Mouse (Mus musculus) regulatory T cell (primary cell): ENCODE measurements around the gene Mrps27.

Experiments used
- in situ Hi-C: fragments of 300-600 bp; cut with MboI, MseI; formaldehyde crosslinking; loops from one replicate; pipeline ENCODE4 v1.15.1; 2025; ENCODE audit warnings: high pct_unique_total_duplicates

The Mrps27 gene

DNA sequence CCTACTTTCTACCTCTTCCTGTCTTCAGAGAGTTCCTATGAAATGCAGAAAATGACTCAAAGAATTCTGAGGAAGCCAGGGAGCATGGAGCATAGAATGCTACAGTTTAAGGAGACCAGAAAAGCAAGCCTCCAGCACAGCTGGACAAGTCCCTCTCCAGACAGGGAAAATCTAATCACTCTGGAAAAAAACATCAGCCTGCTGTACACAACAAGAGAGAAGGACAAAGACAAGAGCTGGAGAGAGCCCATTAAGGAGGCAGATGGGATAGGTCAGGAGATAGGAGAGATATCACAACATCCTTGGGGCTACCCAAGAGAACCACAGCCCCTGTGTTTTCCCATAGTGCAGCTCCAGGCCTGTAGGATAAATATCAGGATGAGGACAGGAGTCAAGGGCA, 92.5 kb downstream of the Mrps27 start:
- in situ Hi-C loops = no loop called here

DNA sequence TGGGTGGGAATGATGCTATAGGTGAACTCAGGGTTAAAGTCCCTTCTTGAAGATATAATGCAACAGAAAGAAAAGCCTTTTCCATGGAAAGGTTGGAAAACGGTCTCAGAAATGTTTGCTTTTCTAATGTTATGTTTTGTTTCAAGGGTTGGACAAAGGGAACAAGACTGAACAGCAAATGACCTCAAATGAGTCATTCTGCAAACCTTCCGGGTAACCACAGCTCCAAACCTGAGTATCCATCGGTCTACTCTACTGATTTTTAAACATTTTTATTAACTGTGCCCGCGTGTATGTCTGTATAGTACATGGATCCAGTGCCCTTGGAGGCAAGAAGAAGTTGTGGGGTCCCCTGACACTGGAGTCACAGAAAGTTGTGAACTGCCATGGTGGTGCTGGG, 94.8 kb downstream of the Mrps27 start:
- in situ Hi-C loops = no loop called here

DNA sequence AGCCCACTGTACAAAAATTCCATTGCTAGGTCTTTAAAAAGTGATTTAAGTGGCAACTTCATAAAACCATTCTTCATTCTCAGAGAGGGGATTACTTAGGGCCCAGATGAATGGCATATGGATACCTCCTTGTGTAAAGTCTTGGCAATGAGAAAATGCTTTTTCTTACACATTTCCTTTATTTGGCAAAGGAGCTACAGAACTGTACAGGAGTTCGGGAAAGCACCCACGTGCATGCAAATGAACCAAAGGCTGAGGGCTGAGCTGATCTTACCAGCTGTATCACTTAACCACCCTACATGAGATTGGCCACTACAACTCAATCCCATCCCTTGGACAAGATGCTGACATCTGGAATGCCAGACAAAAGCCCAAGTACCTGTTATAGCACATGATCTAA, 95.6 kb downstream of the Mrps27 start:
- in situ Hi-C loops = no loop called here

DNA sequence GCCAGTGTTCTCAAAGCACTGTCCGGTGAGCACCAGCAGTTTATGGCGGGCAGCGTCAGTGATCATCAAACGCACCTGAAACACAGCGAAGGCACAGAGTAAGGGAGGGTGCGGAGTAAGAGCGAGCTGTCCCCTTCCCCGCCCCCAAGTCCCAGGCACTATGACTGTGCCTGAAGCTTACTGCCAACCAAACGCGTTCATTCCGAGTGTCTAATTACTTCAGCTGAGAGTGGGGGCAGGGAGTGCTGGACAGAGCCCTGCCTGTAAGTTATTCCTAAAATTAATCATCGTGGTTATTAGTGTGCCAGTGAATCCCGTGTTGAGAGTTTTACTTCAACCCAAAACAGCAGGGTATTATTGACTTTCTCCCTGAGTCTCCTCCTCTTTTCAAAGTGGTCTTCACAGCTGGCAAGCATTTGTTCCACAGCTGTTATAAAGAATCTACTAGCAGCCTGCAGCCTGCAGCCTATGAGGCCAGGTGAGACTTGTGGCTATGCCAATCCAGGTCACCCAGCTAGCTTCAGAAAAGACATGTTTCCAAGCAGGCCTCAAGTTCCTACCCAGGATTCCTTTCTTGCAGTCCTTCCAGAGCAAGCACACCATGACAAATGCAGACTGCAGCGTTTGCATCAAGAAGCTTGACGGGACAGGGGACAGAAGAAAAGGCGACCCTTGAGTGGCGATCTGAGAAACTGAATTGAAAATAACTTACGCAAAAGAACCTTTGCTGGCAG, 97.3 kb downstream of the Mrps27 start:
- in situ Hi-C loops = no loop called here

DNA sequence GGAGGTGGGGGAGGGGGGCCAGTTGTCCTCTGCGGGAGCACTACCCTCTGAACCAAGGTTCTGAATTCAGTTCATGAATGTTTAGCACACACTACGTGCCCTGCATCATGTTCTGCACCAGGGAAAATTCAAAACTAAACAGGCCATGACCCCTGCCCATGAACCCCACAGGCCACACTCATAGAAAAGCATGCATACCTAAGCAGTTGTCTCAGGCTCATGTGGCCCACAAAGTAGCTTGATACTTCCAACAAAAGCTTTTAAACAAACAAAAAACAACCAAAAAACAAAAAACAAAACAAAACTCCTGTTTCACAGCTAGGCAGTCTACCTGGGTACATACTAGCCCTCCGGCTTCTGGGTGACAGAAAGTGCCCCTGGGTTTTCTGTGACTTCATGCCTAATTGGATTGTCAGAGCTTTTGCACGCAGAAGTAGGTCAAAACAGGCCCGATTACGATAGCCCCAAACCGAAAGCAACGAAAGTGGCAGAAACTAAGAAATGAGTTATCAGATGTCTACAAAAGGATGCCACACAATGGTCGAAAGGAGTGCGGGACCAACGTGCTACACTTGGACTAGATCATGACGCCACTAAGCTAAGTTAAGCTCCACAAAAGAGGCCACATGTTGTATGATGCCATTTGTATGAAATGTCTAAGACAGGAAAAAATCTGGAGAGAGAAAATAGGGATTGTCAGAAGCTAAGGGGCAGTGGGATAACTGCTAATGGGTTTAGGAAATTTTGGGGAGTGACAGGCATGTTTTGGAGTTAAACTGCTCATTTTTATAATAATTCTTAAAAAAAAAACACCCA, 98.1 kb downstream of the Mrps27 start:
- in situ Hi-C loops = no loop called here

DNA sequence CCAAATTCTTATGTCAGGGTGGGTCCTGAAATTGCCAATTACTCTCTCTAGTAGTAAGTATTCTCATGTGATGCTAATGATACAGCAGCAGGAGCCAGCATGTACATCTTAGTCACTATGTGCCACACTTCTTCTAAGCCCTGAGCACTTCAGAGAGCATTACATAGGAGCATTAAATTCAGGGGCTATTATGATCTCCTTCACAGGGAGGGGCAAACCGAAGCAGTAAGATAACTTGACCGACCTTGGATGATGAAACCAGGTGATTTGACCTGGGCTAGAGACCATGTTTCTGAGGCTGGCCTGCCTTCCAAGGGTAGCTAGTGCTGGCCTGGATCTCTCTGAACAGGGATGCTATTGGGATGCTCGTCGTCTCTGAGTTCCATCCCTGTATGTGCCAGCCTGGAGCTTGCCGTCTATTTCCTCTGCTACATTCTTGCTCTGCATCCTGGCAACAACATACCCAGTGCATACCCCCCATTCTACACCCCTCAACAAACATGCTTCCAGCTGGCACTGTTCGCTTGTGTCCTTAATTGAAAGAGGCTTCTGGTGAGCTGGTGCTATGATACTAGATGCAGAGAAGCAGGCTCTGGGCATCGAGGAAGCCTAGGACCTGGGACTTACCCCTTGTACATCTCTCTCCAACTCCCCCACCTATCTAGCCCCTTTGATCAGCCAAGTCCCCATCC, 99.0 kb downstream of the Mrps27 start:
- in situ Hi-C loops = no loop called here

DNA sequence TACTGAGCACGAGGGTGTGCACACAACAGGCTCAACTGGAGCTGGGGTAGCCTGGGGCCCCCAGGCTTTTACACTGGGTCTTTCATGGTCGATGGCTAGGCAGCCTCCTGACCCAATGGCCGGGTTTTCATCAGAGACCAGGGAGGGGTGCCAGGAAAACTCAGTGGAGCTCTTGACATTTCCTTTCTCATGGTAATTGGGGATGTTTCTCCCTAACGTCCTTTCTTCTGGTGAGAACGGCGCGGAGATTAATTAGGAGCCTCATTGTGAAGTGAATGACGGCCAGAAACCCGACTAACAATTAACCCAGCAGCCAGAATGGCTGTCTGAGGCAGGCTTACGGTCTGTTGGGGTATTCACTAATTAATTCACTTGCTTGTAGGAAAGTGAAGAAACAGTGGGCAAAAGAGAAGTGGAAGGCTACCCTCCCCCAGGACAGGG, 99.9 kb downstream of the Mrps27 start:
- in situ Hi-C loops = no loop called here

DNA sequence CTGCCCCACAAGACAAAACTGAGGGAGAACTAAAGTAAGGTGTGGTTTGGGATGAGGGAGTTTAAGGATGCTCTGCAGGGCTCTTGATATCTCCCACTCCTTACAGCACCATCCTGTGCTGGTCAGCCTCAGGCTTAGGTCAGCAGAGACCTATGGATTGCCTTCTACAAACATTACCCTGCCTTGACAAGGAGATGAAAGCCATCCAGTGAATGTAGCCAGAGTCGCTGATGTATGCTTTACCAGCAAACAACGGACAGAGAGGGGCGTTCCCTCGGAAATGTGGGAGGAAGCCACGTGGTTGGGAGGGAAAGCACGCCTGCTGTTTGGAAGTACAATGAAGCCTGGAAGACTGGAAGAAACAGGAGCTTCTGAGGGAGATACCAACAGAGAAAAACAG, 100.3 kb downstream of the Mrps27 start:
- in situ Hi-C loops = no loop called here

DNA sequence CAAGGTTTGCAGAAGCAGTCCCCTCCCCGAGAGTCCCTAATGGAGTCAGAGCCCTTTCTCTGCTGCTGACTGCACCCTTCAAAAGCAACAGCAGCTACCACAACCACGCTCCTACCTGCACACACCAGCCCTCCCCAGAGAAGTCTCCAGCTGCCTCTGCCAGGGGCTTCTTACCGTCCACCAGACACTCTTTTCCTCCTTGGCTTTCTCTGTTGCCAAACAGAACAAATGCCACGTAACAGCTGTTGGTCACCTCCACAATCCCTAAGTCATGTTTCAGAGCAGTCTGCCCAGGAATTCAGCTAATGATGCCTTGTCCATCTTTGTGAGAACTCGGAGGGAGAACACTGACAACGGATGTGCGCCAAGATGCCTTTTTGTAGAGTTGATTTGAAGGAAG, 102.4 kb downstream of the Mrps27 start:
- in situ Hi-C loops = no loop called here

DNA sequence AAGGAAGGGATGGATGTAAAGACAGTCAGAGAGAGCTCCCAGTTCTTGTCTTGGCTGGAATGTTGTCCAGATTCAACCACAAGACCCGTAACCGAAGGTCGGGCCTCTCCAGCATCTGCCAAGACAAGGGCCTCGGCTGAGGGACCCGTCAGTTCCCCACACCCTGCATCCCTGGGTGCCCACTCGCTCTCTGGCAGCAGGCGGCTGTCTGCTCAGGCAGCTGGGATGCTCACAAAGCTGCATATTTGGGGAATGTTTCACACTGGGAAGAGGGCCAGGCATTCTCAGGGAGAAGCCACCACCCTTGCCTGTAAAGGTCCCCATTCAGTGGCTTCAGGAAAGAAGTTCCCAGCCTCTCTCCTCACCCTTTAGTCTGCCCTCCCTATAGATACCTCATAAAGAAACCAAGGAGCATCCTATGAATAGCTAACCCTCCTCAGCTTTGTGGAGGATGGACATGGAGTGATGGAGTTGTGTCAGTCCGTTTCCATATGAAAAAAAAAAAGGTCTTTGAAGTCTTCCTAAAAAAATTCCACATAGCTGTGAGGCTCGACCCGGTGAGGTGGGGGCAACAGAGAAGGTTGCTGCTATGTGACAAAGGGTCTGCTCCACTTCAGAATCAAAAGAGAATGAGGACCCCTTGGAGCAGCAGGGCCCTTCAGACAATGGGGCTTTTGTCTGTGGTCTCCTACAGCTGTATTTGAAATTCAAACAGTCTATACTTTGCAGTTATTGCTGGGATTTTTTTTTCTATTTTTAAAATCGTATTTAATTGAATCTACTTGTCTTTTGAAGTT, 103.0 kb downstream of the Mrps27 start:
- in situ Hi-C loops = no loop called here

DNA sequence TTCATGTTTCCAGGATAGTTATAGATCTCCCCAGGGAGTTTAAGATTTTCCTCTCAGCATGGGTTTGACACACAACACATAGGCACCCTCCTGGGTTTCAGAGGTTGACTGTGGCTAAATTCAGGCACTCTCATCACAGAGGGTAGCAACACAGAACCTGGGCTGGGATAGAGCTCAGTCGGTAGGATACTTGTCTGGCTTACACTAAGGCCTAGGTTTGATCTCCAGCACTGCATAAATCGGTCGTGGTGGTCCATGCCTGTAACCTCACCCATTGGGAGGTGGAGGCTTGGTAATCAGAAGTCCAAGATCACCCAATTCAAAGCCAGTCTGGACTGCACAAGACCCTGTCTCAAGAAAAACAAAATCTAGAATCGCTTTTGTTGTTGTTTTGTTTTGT, 103.7 kb downstream of the Mrps27 start:
- in situ Hi-C loops = no loop called here

DNA sequence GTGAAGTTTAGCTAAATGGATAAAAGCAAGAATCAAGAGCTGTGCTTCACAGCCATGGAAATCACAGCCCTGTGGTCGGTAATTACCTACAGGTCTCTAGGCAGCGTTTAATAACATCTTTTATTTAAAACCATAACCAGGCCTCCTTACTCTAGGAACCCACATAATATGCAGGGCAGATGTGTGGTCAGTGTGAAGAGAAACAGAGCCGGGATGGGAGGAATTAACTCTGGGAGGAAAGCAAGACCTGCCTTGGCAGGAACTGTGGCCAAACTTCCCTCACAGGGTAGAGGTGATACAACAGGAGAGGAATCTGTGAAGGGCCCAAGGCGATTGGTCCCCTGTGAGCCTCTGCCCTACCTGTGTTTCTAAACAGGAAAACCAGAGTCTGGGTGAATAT, 105.0 kb downstream of the Mrps27 start:
- in situ Hi-C loops = no loop called here

DNA sequence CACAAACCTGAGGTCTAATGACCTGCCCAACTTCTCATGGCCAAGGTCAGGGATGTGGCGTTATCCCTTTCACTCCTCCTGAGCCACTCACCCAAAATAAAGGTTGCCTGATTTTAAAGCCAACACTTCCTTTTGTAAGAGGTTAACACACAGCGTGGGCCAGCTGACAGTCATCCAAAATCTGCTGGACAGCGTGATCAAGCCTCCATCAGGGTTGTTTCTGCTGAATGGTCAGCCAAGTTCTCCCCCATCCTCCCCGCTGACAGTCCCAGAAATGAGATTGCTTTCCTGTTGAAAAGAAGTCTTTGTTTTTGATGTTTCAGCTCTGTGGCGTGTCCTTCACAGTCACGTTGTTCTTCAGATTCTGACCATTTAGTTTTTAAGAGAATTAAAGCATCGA, 106.2 kb downstream of the Mrps27 start:
- in situ Hi-C loops = no loop called here

DNA sequence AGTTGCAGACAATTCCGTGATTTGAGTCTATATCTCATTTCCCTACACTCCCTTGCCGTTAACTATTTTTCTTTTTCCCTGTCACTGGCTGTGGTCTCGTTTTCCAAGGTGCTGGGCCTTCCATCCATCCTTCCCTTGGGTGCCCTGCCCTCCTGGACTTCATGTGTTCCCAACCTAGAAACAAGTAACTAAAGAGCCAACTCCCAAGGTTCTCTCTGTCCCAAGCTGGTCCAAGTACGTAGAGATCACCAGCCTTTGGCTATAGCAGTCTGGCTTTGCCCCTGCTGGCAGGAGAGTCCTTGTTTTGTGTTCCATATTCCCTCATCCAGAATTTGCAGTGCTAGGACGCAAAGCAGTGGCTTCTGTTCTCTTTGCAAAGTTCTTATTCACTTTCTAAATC, 106.7 kb downstream of the Mrps27 start:
- in situ Hi-C loops = no loop called here

DNA sequence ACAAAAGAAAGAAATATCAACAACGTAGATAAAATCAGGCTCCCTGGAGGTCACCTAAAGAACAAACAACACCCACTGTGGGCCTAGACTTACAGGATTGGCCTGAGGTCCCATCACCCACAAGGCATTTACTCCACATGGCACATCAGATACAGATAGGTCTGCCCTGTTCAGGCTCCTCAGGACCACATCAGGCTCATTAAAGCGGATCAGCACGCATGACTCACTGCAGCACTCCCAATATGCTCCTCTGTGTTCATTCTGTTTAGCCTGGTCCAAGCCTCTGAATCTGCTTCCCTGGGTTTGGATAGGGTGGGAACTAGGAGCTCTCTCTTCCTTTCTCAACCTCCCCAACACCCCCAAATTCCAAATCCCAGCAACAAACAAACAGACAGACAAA, 107.9 kb downstream of the Mrps27 start:
- in situ Hi-C loops = no loop called here

DNA sequence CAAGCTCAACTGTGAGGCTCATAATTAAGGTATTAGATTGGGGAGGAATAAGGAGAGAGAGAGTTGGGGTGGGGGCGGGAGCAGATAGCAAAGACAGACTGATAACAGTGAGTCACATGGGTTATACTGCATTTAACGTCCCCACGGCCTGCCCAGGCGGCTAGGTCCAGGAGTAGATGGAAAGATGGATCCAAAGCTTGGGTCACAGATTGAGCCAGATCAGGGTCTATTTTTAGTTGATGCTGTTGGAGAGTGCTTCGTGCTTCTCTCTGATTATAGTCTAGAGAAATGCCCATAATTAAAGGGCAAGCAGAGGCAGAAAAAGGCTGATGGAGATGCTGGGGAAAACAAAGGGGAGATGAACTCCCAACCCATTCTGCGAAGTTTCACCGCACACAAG, 110.4 kb downstream of the Mrps27 start:
- in situ Hi-C loops = no loop called here

DNA sequence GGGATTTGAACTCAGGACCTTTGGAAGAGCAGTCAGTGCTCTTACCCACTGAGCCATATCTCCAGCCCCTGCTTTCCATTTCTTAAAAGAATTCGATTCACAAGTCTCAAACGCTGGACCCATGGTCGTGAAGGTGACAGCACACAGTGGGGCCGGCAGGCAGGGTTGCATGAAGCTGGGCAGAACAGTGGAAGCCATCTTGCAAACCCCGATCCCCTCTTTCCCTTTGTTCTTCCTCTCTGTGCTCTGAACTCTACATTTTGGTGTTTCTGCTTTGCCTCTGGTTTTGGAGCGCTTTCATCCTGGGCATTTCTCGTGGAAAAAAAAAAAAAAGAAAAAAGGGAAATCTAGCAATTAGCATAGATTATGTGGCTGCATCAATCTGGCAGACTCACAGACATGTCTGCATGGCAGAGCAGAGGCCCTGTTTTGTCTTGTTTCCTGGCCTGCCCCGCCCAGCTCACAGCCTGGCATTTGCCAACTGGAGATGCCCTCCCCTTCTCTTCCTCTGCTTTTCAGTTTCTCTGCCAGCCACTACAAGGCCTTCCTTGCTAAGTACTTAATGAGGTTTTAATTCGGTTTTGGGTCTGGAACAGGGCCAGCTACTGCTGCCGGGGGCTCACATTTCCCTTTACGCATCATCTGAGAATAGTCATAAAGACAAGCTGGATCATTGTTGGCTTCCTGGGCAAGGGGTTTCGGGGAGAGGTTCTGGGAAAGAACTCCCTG, 114.2 kb downstream of the Mrps27 start:
- in situ Hi-C loops = no loop called here

DNA sequence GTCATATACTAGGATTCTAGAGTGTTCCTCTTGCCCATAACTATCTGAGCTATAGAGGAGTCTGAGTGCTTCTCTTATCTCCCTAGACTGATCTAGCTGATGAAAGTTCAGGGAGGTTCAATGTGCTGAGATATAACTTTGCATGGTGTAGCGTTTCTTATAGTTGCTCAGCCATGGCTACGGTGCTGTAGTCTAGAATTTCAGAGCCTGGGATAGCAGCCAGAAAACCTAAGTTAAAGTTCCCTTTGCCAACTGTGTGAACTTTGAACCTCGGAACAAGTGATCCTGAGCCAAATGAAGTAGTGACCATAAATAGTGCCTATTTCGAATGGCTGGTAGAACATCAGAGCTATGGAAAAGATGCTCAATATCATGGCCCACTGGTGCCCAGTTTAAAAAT, 115.0 kb downstream of the Mrps27 start:
- in situ Hi-C loops = no loop called here

DNA sequence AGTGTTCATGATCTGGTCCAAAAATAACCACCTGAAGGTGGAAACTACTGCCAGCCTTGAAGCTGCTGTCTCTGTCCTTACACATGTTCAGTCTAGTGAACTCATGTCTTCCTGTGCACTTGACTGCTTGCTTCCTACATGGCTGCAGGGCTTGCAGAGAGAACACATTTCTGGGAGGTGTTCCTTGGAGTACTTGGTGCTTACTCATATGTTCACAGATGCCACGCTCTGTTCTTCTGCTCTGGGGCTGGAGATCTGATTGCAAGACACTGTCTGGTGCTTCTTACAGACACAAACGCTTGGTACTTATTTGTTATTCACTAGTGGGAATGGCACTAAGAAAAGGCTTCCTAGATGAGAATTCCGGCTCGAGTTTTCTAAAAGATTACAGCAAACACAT, 117.3 kb downstream of the Mrps27 start:
- in situ Hi-C loops = no loop called here

DNA sequence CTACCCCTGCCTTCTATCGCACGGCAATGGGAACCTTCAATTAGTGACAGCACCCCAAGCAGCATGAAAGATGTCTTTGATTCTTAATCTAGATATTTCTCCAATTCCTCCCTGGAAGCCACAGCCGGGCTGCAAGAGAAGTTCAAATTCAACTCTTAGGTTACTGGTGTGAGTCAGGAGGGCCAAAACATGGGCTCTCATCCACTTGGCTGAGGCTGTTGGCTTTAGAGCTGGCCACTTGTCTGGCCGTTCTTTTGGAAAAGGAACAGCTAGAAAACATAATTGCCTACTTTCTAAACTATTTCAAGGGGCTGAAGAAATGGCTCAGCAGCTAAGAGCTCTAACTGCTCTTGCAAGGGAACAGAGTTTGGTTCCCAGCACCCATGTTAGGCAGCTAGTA, 120.0 kb downstream of the Mrps27 start:
- in situ Hi-C loops = no loop called here
